Mouse (Mus musculus) bone marrow, adult 2 months (tissue): Measurements from ENCODE around the gene Zbtb48.
A peak's percentile ranks its signal among the peaks of the same experiment; 100 is the strongest.

Experiments
- CTCF ChIP-seq: fragments of 200-500 bp; IDR thresholded peaks from 2 replicates; pipeline ENCODE4 v1.5.1; 2011; ENCODE audit warnings: low read length, control low read depth; ENCODE audit not compliant: control insufficient read depth, insufficient read depth
- POLR2A ChIP-seq: fragments of 200-500 bp; IDR thresholded peaks from 2 replicates; pipeline ENCODE4 v1.6.1; 2011; ENCODE audit warnings: low read depth, mild to moderate bottlenecking, control low read depth, low read length, borderline replicate concordance; ENCODE audit not compliant: control insufficient read depth

DNA sequence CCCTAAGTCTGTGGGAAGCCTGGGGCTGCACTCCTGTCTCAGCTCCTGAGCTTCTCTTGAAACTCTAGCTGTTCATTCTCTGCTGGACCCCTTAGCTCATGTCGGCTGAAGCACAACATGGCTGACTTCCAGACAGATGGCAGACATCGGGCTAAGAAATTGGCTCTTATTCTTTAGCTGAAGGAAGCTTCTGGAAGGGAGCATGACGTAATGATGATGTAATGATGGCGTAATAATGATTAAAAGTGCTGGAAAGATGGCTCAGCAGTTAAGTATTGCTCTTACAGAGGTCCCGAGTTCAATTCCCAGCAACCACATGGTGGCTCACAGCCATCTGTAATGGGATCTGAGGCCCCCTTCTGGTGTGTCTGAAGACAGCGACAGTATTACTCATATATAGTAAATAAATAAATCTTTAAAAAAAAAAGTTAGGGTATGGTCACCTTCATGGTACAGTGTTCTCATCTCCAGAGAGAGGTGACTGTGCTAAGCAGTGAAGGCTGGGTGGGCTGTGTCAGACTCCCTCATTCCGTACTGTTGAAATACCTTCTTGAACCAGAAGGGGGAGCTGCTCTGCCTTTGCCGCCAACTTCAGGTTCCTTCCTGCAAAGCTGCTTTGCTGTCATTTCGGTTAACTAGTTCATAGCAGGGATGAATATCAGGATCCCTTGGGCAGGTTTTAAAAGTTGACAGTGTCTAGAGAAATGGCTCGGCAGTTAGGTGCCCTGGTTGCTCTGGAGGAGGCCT is 55.1 kb downstream of the Zbtb48 start:
- TF ChIP-seq CTCF (peak; percentile 73), POLR2A (no peak)
